Mouse (Mus musculus) hindbrain, postnatal 0 days (tissue): Measurements from ENCODE around the gene Wdr6. TPM values are rescaled to one million over a fixed set of nuclear protein-coding genes. Genes with fewer than 3 reads are reported as not detected.
"Not testable (repeated sequence)": the region's sequence is repeated elsewhere in the genome, so short reads cannot be mapped to it uniquely, and the experiment has no call there.

Experiments used
- ATAC-seq: fragments of 200-750 bp; cut with Nextera tagmentation; 2 replicates; pipeline ENCODE4 v1.8.0; 2017; ENCODE audit warnings: mild to moderate bottlenecking, moderate TSS enrichment, moderate library complexity
- DNase-seq: peaks from one replicate; pipeline ENCODE4 v3.0.0-alpha.2; 2015; ENCODE audit warnings: low spot score
- H3K27ac ChIP-seq: fragments of 300-500 bp; sonication (generic); 2 replicates; pipeline ENCODE4 v1.5.1; 2014; ENCODE audit warnings: mild to moderate bottlenecking
- H3K27me3 ChIP-seq: fragments of 300-500 bp; sonication (generic); 2 replicates; pipeline ENCODE4 v1.6.1; 2014; ENCODE audit warnings: low read length, mixed read lengths; ENCODE audit not compliant: insufficient read depth
- H3K36me3 ChIP-seq: fragments of 300-500 bp; sonication (generic); 2 replicates; pipeline ENCODE4 v1.6.1; 2014; ENCODE audit warnings: low read length, mixed read lengths; ENCODE audit not compliant: insufficient read depth
- H3K4me1 ChIP-seq: fragments of 300-500 bp; sonication (generic); 2 replicates; pipeline ENCODE4 v1.6.1; 2014; ENCODE audit warnings: antibody characterized with exemption, low read length, mixed read lengths; ENCODE audit not compliant: insufficient read depth
- H3K4me2 ChIP-seq: fragments of 300-500 bp; sonication (generic); 2 replicates; pipeline ENCODE4 v1.6.1; 2014; ENCODE audit warnings: low read depth, mild to moderate bottlenecking, low read length, moderate library complexity, mixed read lengths
- H3K4me3 ChIP-seq: fragments of 300-500 bp; sonication (generic); 2 replicates; pipeline ENCODE4 v1.5.1; 2014; ENCODE audit warnings: low read length
- H3K9ac ChIP-seq: fragments of 300-500 bp; sonication (generic); replicated peaks from 2 replicates; pipeline ENCODE4 v1.6.1; 2014; ENCODE audit warnings: mild to moderate bottlenecking, low read length, moderate library complexity, mixed read lengths
- H3K9me3 ChIP-seq: fragments of 300-500 bp; sonication (generic); 2 replicates; pipeline ENCODE4 v1.6.1; 2016; ENCODE audit warnings: low read length, mixed read lengths
- CTCF ChIP-seq: IDR thresholded peaks from 2 replicates; pipeline ENCODE4 v1.5.1; 2016; ENCODE audit warnings: antibody characterized with exemption, control low read depth, low read depth
- WGBS: fragments of 180-500 bp; shearing (Covaris S2); extraction: QIAGEN DNeasy Blood & Tissue Kit; methylation state at CpG from one replicate; pipeline ENCODE4 v1.1.7; 2014; 5-methylcytosine and 5-hydroxymethylcytosine counted together
- polyA plus RNA-seq: library from polyadenylated mRNA; unstranded; fragments of >200 nt; fragmentation: Nextera tagmentation; extraction: Ambion mirVana; gene quantifications from 2 replicates; pipeline ENCODE4 v1.2.1, GENCODE M21; 2015
- total RNA-seq: library from RNA; depleted of rRNA; stranded (reverse); fragments of >200 nt; gene quantifications from 2 replicates; pipeline ENCODE4 v1.2.3, GENCODE M21; 2014; rRNA removed

Wdr6 gene
- total RNA-seq, result 581 and 603 TPM in 2 replicates
- polyA plus RNA-seq, result 265 and 282 TPM in 2 replicates

GRCm38 (mm10) chr9:108578545-108579343, at the start of gene Wdr6:
TSS of gene Wdr6 (minus strand) at chr9:108578739.
- 4% methylated on average over 51 of the region's 51 CpGs for WGBS
- Histone ChIP-seq H3K9me3 (no peaks in the 10 kb centered on the region), H3K27ac (peak within 1 kb of the TSS; percentile 98), H3K36me3 (peaks cover 22% of the 10 kb centered on the region), H3K4me1 (peaks cover 19% of the 10 kb centered on the region), H3K9ac (peak within 1 kb of the TSS; percentile 96), H3K4me3 (peak within 1 kb of the TSS; percentile 71), H3K27me3 (no peaks in the 10 kb centered on the region), H3K4me2 (peak within 1 kb of the TSS; percentile 81)
- peak; percentile 98 for ATAC-seq
- no peak for TF ChIP-seq CTCF
- peak; percentile 98 for DNase-seq

GRCm38 (mm10) chr9:108628141-108628540, 49.6 kb upstream of the Wdr6 start:
- no peaks in the 10 kb centered on the region; the same call in 1 of the 2 replicates for H3K36me3 ChIP-seq
- ATAC-seq (no peak), DNase-seq (no peak)
- H3K27ac ChIP-seq, result no peak overlapping the region
- H3K27me3 ChIP-seq, result no peaks in the 10 kb centered on the region
- no peaks in the 10 kb centered on the region for H3K9me3 ChIP-seq
- 78% methylated on average over 4 of the region's 4 CpGs for WGBS
- H3K4me1 ChIP-seq, result no peaks in the 10 kb centered on the region
- H3K9ac ChIP-seq, result no peak overlapping the region
- no peak for TF ChIP-seq CTCF
- no peak overlapping the region for H3K4me2 ChIP-seq
- no peak overlapping the region for H3K4me3 ChIP-seq

GRCm38 (mm10) chr9:108626498-108626897, 48.0 kb upstream of the Wdr6 start:
- 38% methylated on average over 2 of the region's 2 CpGs for WGBS
- ATAC-seq (no peak), DNase-seq (peak; percentile 37)
- no peaks in the 10 kb centered on the region for H3K9me3 ChIP-seq
- no peak overlapping the region for H3K27ac ChIP-seq
- no peaks in the 10 kb centered on the region; the same call in 1 of the 2 replicates for H3K36me3 ChIP-seq
- H3K9ac ChIP-seq, result no peak overlapping the region
- H3K4me3 ChIP-seq, result no peak overlapping the region
- no peaks in the 10 kb centered on the region for H3K27me3 ChIP-seq
- H3K4me2 ChIP-seq, result no peak overlapping the region
- no peaks in the 10 kb centered on the region for H3K4me1 ChIP-seq
- no peak for TF ChIP-seq CTCF

- Histone ChIP-seq H3K27me3 (no peaks in the 10 kb centered on the region), H3K4me1 (no peaks in the 10 kb centered on the region), H3K4me3 (no peak overlapping the region), H3K4me2 (no peak overlapping the region), H3K36me3 (peaks cover 29% of the 10 kb centered on the region), H3K27ac (no peak overlapping the region), H3K9me3 (no peaks in the 10 kb centered on the region), H3K9ac (no peak overlapping the region)
- 87% methylated on average over 1 of the region's 1 CpGs for WGBS
- TF ChIP-seq CTCF, result no peak
- DNase-seq (no peak), ATAC-seq (no peak)
Observed at GRCm38 (mm10) chr9:108617301-108617700, 38.8 kb upstream of the Wdr6 start.

- Histone ChIP-seq H3K9ac (no peak overlapping the region), H3K27ac (no peak overlapping the region), H3K36me3 (peaks cover 69% of the 10 kb centered on the region), H3K27me3 (no peaks in the 10 kb centered on the region), H3K4me2 (no peak overlapping the region), H3K4me3 (no peak overlapping the region), H3K9me3 (no peaks in the 10 kb centered on the region), H3K4me1 (no peaks in the 10 kb centered on the region)
- no peak for TF ChIP-seq CTCF
- DNase-seq (no peak), ATAC-seq (no peak)
- WGBS, result 98% methylated on average over 10 of the region's 10 CpGs
Observed at GRCm38 (mm10) chr9:108611488-108611887, 32.9 kb upstream of the Wdr6 start.

- ATAC-seq, result no peak
Observed at GRCm38 (mm10) chr9:108608889-108609288, 30.4 kb upstream of the Wdr6 start.

GRCm38 (mm10) chr9:108607929-108608328, 29.4 kb upstream of the Wdr6 start:
- not testable (repeated sequence) for H3K4me1 ChIP-seq, ATAC-seq, H3K4me2 ChIP-seq, H3K27me3 ChIP-seq, H3K27ac ChIP-seq, DNase-seq, H3K9me3 ChIP-seq, H3K9ac ChIP-seq, H3K4me3 ChIP-seq
- 87% methylated on average over 5 of the region's 5 CpGs for WGBS
- H3K36me3 ChIP-seq, result peaks cover 78% of the 10 kb centered on the region

More at GRCm38 (mm10) chr9:108608889-108609288, 30.4 kb upstream of the Wdr6 start:
- Histone ChIP-seq H3K27ac (no peak overlapping the region), H3K4me1 (no peaks in the 10 kb centered on the region), H3K4me2 (no peak overlapping the region), H3K27me3 (no peaks in the 10 kb centered on the region), H3K9ac (no peak overlapping the region), H3K36me3 (peaks cover 72% of the 10 kb centered on the region), H3K4me3 (no peak overlapping the region), H3K9me3 (no peaks in the 10 kb centered on the region)
- no peak for TF ChIP-seq CTCF
- WGBS, result 97% methylated on average over 4 of the region's 4 CpGs
- DNase-seq, result no peak
